Mouse (Mus musculus): ENCODE data around the gene Hmgb2.

GRCm38 (mm10) chr8:57552102-57553032 is 40.7 kb downstream of the Hmgb2 start:
- no peak for TF ChIP-seq CTCF (IDR thresholded peaks at IDR 0.05; ENCODE audit: low read depth, low read length)
- TF ChIP-seq POLR2A (IDR thresholded peaks at IDR 0.05; ENCODE audit: borderline replicate concordance, low read depth, low read length) = no peak
